Mouse (Mus musculus): ENCODE measurements around the gene Ifit3. TPM values are rescaled to one million over a fixed set of nuclear protein-coding genes. Genes with fewer than 3 reads are reported as not detected.

Gene Ifit3
- total RNA-seq, 2 experiments from 2014 or later, result 0.65 to 1.3 TPM

Other genes with a start within 250 kb of the Ifit3 start
- gene Ch25h, start 108.4 kb upstream of the Ifit3 start, total RNA-seq (2021), result under 1 TPM; 0.44 to 0.66 TPM
- gene Lipa, start 56.1 kb upstream of the Ifit3 start, total RNA-seq (2021), result 10 to 100 TPM; 20.3 to 20.6 TPM
- 1 to 10 TPM; 5.2 to 5.7 TPM for gene Ifit2, start 32.8 kb upstream of the Ifit3 start, total RNA-seq (2021)
- gene Ifit1bl1, start 18.4 kb downstream of the Ifit3 start, total RNA-seq (2021), result under 1 TPM in 1 of 2 experiments, not detected in 1; 0.44 TPM
- under 1 TPM; 0.34 to 0.37 TPM for gene Ifit3b, start 24.4 kb downstream of the Ifit3 start, total RNA-seq (2021)
- gene Ifit1bl2, start 57.2 kb downstream of the Ifit3 start, total RNA-seq (2021), result under 1 TPM in 1 of 2 experiments, not detected in 1; 0.10 TPM
- under 1 TPM; 0.13 to 0.42 TPM for gene Ifit1, start 57.3 kb downstream of the Ifit3 start, total RNA-seq (2021)
- 1 to 10 TPM; 3.6 to 3.8 TPM for gene Slc16a12, start 163.8 kb downstream of the Ifit3 start, total RNA-seq (2021)